Mouse (Mus musculus): ENCODE results near the gene Klk9.

GRCm38 (mm10) chr7:43816746-43817145 lies 25.1 kb downstream of the Klk9 start:
- TF ChIP-seq CTCF (IDR thresholded peaks at IDR 0.05; ENCODE audit: borderline replicate concordance, extremely low read depth, insufficient read depth, insufficient read length) (no peak), POLR2A (IDR thresholded peaks at IDR 0.05; ENCODE audit: borderline replicate concordance, extremely low read depth, insufficient read depth, insufficient read length, poor library complexity, severe bottlenecking) (no peak)

Data from brain, embryonic 14.5 days (tissue).